Mouse (Mus musculus) B cell, adult 2 months (primary cell): ENCODE data around the gene Vmn1r86.

Experiments used
- DNase-seq, 2 experiments: peaks; one replicate each; pipeline ENCODE4 v3.0.0; 2022

The Vmn1r86 gene

GRCm38 (mm10) chr7:13119817-13120216 lies at the start of gene Vmn1r86:
Gene Vmn1r86 (minus strand): TSS chr7:13119917.
- DNase-seq: no peak

GRCm38 (mm10) chr7:13159268-13159667 lies 39.6 kb upstream of the Vmn1r86 start, which contains the start of gene Vmn1r88:
Gene Vmn1r88 (plus strand): TSS chr7:13159568.
- DNase-seq: no peak

- DNase-seq: no peak
Measured at GRCm38 (mm10) chr7:13140057-13140456, 20.3 kb upstream of the Vmn1r86 start, which contains the start of gene Vmn1r87. Gene Vmn1r87 (minus strand): TSS chr7:13140157.

- DNase-seq: no peak
Measured at GRCm38 (mm10) chr7:13137340-13137739, 17.6 kb upstream of the Vmn1r86 start.

- no peak for DNase-seq
Measured at GRCm38 (mm10) chr7:13131856-13132255, 12.1 kb upstream of the Vmn1r86 start.

- peak; percentile 4 to 6 for DNase-seq
Measured at GRCm38 (mm10) chr7:13123554-13124153, 3.9 kb upstream of the Vmn1r86 start.

- no peak for DNase-seq
Measured at GRCm38 (mm10) chr7:13095073-13095472, 24.6 kb downstream of the Vmn1r86 start, which contains the start of gene Vmn1r85. Gene Vmn1r85 (minus strand): TSS chr7:13095173.

- no peak for DNase-seq
Measured at GRCm38 (mm10) chr7:13072293-13072692, 47.4 kb downstream of the Vmn1r86 start.

- DNase-seq: peak; percentile 23 to 24
Measured at GRCm38 (mm10) chr7:13063399-13063798, 56.3 kb downstream of the Vmn1r86 start.

- DNase-seq: no peak
Measured at GRCm38 (mm10) chr7:13059536-13059935, 60.2 kb downstream of the Vmn1r86 start.

GRCm38 (mm10) chr7:13056913-13057700 lies 62.6 kb downstream of the Vmn1r86 start:
- DNase-seq: no peak

- peak; percentile 90 for DNase-seq
Measured at GRCm38 (mm10) chr7:13054287-13055010, 65.3 kb downstream of the Vmn1r86 start, which contains the start of gene Mzf1. Gene Mzf1 (minus strand): TSS chr7:13054764.

GRCm38 (mm10) chr7:13053961-13054286 lies 65.8 kb downstream of the Vmn1r86 start:
- no peak for DNase-seq

- no peak for DNase-seq
Measured at GRCm38 (mm10) chr7:13053501-13053900, 66.2 kb downstream of the Vmn1r86 start.

GRCm38 (mm10) chr7:13053001-13053400 lies 66.7 kb downstream of the Vmn1r86 start:
- DNase-seq: no peak
